Mouse (Mus musculus): ENCODE data around the gene Ncoa7. TPM values are rescaled to one million over a fixed set of nuclear protein-coding genes. Genes with fewer than 3 reads are reported as not detected.

Ncoa7 gene
- polyA plus RNA-seq, 1 experiment, result 3.7 TPM

DNA sequence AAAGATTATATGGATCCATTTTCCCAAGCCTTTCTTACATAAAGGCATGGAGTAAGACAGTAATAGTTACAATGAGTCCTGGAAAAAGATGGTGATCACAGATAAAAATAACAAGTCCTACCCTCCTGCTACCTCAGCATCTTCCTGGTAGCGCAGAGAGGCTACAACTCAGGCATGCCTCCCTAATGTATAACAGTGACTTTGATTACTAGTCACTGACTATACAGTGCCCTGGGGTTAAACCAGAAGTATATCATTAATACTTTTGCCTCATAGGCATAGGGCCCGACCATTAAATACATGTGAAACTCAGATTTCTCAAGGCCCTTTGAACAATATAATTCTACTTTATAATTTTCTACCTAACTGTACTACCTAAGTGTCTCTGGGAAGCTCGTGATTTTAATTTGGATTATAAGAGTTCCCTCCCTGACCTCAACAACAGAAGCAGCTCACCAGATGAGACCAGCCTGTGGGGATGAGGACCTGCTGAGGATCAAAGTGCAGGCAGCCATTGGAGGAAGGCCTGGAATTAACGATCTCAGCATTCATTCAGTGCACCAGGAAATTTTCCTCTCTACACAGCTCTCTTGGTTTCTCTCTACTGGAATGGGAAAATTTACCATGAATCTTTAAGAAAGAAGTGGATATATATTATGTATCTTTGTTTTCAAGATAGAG is 40.7 kb downstream of the Ncoa7 start:
- Histone ChIP-seq H3K36me3 (ENCODE audit: control insufficient read depth, insufficient read depth, low read length) (no peaks in the 10 kb centered on the region), H3K27ac (ENCODE audit: insufficient read depth, low read length) (no peak overlapping the region), H3K4me1 (ENCODE audit: control insufficient read depth, insufficient read depth, insufficient read length) (no peaks in the 10 kb centered on the region), H3K27me3 (ENCODE audit: control insufficient read depth, insufficient read depth, low read length) (no peaks in the 10 kb centered on the region), H3K4me3 (ENCODE audit: extremely low read depth, insufficient read depth, insufficient read length) (no peak overlapping the region)
- TF ChIP-seq POLR2A (IDR thresholded peaks at IDR 0.05; ENCODE audit: low read depth, low read length), result no peak
- no peak for TF ChIP-seq CTCF (IDR thresholded peaks at IDR 0.05; ENCODE audit: extremely low read depth, insufficient read depth, insufficient read length, insufficient replicate concordance)
- DNase-seq (ENCODE audit: low read depth in 1 of 2, low spot score in 2 of 2), result no peak
- WGBS, result 91% methylated on average over 4 of the region's 4 CpGs

DNA sequence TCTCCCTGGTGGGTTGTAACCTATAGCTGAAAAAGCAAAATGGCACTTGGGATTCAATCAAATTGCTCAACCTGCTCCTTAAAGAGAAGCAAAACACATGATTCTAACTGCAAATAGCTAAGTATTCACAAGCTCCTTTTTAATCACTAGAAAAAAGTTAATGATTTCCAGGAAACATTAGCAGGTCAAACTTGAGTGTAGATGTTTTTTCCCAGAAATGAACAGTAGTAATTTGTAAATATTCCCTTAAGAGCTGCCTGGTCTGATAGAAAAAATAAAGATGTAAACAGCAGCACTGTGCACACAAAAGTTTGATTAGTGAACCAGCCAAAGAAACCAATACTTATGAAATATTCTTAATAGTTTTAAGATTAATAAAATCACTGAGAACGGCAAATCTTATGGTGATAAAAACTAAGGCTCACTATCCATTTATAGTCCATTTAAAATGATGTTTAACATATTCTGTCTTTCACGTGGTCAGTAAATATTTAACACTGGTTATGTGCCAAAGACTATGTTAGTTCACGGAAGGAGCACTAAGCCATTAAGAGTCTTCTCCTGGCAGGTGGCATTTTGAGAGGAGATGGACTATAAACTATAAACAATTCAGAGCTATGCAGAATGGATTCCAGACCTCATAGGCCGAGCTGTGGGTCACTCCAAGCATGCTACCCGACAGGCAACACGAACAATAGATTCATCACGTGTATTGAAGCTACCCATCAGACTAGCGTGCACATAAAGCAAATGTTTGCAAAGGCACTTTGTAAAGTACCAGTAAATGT is 43.6 kb downstream of the Ncoa7 start:
- Histone ChIP-seq H3K27ac (ENCODE audit: insufficient read depth, low read length) (no peak overlapping the region), H3K4me3 (ENCODE audit: extremely low read depth, insufficient read depth, insufficient read length) (no peak overlapping the region), H3K27me3 (ENCODE audit: control insufficient read depth, insufficient read depth, low read length) (no peaks in the 10 kb centered on the region), H3K4me1 (ENCODE audit: control insufficient read depth, insufficient read depth, insufficient read length) (peaks cover 3% of the 10 kb centered on the region; the same call in 1 of the 2 replicates), H3K36me3 (ENCODE audit: control insufficient read depth, insufficient read depth, low read length) (no peaks in the 10 kb centered on the region)
- TF ChIP-seq POLR2A (IDR thresholded peaks at IDR 0.05; ENCODE audit: low read depth, low read length), result no peak
- no peak for TF ChIP-seq CTCF (IDR thresholded peaks at IDR 0.05; ENCODE audit: extremely low read depth, insufficient read depth, insufficient read length, insufficient replicate concordance)
- DNase-seq (ENCODE audit: low read depth in 1 of 2, low spot score in 2 of 2), result no peak
- WGBS, result 92% methylated on average over 8 of the region's 8 CpGs

DNA sequence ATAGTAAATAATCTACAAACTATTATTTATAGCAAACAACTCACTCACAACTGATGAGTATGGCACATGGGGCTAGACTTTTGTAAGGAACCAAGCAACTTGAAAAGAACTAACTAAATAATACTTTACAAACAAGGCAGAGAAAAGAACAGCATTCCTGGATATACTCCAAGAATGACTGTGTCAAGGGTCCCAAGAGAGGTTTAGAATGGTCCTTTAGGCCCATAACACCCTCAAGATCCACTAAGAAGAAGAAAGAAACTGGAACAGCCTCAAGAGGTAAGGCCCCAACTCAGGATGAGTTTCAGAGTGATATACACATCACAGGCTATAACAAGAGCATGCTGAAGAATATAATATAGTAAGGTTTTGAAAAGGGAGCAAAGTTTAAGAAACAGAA is 47.1 kb downstream of the Ncoa7 start:
- no peaks in the 10 kb centered on the region; the same call in 1 of the 2 replicates for H3K36me3 ChIP-seq (ENCODE audit: control insufficient read depth, insufficient read depth, low read length)
- DNase-seq (ENCODE audit: low read depth in 1 of 2, low spot score in 2 of 2), result no peak
- H3K27me3 ChIP-seq (ENCODE audit: control insufficient read depth, insufficient read depth, low read length), result no peaks in the 10 kb centered on the region
- H3K27ac ChIP-seq (ENCODE audit: insufficient read depth, low read length), result no peak overlapping the region
- TF ChIP-seq CTCF (IDR thresholded peaks at IDR 0.05; ENCODE audit: extremely low read depth, insufficient read depth, insufficient read length, insufficient replicate concordance), result no peak
- no peak for TF ChIP-seq POLR2A (IDR thresholded peaks at IDR 0.05; ENCODE audit: low read depth, low read length)
- H3K4me3 ChIP-seq (ENCODE audit: extremely low read depth, insufficient read depth, insufficient read length), result no peak overlapping the region
- peaks cover 3% of the 10 kb centered on the region for H3K4me1 ChIP-seq (ENCODE audit: control insufficient read depth, insufficient read depth, insufficient read length)

DNA sequence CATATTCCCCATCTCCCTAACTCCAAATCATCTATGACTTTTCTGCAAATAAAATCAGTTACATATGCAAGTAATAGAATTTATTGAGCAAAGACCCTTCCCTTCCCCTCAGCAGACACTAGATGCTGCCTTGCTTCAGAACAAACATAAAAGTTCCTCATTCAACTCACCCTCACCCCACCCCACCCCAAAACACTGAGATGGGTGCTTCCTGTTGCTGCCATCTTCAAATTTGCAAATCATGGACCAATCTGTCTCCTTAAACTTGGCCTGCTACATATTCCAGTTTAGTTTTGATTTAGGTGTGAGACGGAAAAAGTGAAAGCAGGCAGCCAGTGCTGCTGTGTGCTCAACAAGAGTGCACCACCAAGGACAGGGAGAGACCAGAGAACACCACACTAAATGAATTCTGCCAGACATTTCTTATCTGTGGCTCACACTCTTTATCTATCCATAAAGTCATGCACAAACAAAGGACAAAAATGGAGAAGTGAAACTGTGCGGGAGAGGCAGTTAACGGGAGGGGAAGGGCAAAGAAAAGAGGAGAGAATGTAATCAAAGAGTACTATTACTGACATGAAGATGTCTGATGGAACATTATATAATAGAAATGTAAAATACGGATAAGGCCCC is 48.2 kb downstream of the Ncoa7 start:
- 24% methylated on average over 4 of the region's 4 CpGs for WGBS
- Histone ChIP-seq H3K27ac (ENCODE audit: insufficient read depth, low read length) (peak overlapping the region; percentile 12; the same call in 1 of the 2 replicates), H3K27me3 (ENCODE audit: control insufficient read depth, insufficient read depth, low read length) (no peaks in the 10 kb centered on the region), H3K4me1 (ENCODE audit: control insufficient read depth, insufficient read depth, insufficient read length) (peaks cover 3% of the 10 kb centered on the region), H3K4me3 (ENCODE audit: extremely low read depth, insufficient read depth, insufficient read length) (no peak overlapping the region), H3K36me3 (ENCODE audit: control insufficient read depth, insufficient read depth, low read length) (no peaks in the 10 kb centered on the region; the same call in 1 of the 2 replicates)
- DNase-seq (ENCODE audit: low read depth in 1 of 2, low spot score in 2 of 2), result no peak
- no peak for TF ChIP-seq POLR2A (IDR thresholded peaks at IDR 0.05; ENCODE audit: low read depth, low read length)
- no peak for TF ChIP-seq CTCF (IDR thresholded peaks at IDR 0.05; ENCODE audit: extremely low read depth, insufficient read depth, insufficient read length, insufficient replicate concordance)

DNA sequence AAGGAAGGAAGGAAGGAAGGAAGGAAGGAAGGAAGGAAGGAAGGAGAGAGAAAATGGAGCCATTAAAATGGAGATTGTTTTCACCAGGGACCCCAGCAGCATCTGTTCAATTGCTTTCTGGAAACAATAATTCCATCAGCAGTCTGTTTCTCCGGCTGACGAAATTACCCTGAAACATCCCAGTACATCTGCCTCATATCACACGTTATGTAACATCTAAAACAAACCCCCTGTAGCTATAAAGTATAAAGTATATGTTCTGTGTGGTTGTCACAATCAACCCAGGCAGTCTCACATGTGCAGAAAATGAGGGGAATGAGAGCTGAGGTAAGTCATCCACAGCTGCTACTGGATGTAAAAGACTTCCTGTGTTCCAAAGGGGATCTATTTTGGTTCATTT is 49.0 kb downstream of the Ncoa7 start:
- peaks cover 3% of the 10 kb centered on the region for H3K4me1 ChIP-seq (ENCODE audit: control insufficient read depth, insufficient read depth, insufficient read length)
- no peak overlapping the region for H3K4me3 ChIP-seq (ENCODE audit: extremely low read depth, insufficient read depth, insufficient read length)
- WGBS, result 87% methylated on average over 3 of the region's 3 CpGs
- TF ChIP-seq POLR2A (IDR thresholded peaks at IDR 0.05; ENCODE audit: low read depth, low read length) (no peak), CTCF (IDR thresholded peaks at IDR 0.05; ENCODE audit: extremely low read depth, insufficient read depth, insufficient read length, insufficient replicate concordance) (no peak)
- DNase-seq (ENCODE audit: low read depth in 1 of 2, low spot score in 2 of 2), result no peak
- H3K36me3 ChIP-seq (ENCODE audit: control insufficient read depth, insufficient read depth, low read length), result no peaks in the 10 kb centered on the region; the same call in 1 of the 2 replicates
- H3K27me3 ChIP-seq (ENCODE audit: control insufficient read depth, insufficient read depth, low read length), result no peaks in the 10 kb centered on the region
- H3K27ac ChIP-seq (ENCODE audit: insufficient read depth, low read length), result no peak overlapping the region

DNA sequence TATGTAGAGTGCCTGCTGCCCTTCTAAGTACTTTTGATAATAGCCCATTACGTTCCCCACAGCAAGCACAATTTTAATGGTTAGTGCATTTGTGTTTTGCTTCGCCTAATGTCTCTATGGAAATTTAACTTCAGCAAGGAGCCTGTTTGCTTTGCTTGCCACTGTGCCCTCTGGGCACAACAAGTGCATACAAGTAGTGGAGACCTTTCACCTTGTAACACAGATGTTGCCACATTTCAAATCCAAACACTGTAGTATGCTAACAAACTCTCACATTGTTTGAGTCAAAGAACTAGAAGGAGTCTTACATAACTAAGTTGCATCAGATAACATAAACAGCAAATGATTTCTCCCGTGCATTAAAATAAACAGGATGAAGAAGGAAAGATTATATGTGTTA is 50.6 kb downstream of the Ncoa7 start:
- H3K27ac ChIP-seq (ENCODE audit: insufficient read depth, low read length), result no peak overlapping the region
- H3K27me3 ChIP-seq (ENCODE audit: control insufficient read depth, insufficient read depth, low read length), result no peaks in the 10 kb centered on the region
- 91% methylated on average over 3 of the region's 3 CpGs for WGBS
- DNase-seq (ENCODE audit: low read depth in 1 of 2, low spot score in 2 of 2), result no peak
- H3K4me1 ChIP-seq (ENCODE audit: control insufficient read depth, insufficient read depth, insufficient read length), result peaks cover 3% of the 10 kb centered on the region
- H3K36me3 ChIP-seq (ENCODE audit: control insufficient read depth, insufficient read depth, low read length), result no peaks in the 10 kb centered on the region; the same call in 1 of the 2 replicates
- TF ChIP-seq CTCF (IDR thresholded peaks at IDR 0.05; ENCODE audit: extremely low read depth, insufficient read depth, insufficient read length, insufficient replicate concordance) (no peak), POLR2A (IDR thresholded peaks at IDR 0.05; ENCODE audit: low read depth, low read length) (no peak)
- no peak overlapping the region for H3K4me3 ChIP-seq (ENCODE audit: extremely low read depth, insufficient read depth, insufficient read length)

Data from spleen, adult 2 months (tissue).